Mouse (Mus musculus) limb, embryonic 14.5 days (tissue): ENCODE measurements around the gene Gm10392. TPM values are rescaled to one million over a fixed set of nuclear protein-coding genes. Genes with fewer than 3 reads are reported as not detected.

ENCODE experiments used
- ATAC-seq: fragments of 200-750 bp; cut with Nextera tagmentation; 2 replicates; pipeline ENCODE4 v1.8.0; 2017; ENCODE audit warnings: low read depth, moderate number of reproducible peaks, moderate TSS enrichment; ENCODE audit not compliant: low FRiP score
- DNase-seq: peaks from one replicate; pipeline ENCODE4 v3.0.0-alpha.2; 2015; ENCODE audit warnings: low spot score
- H3K27ac ChIP-seq: fragments of 300-500 bp; sonication (generic); replicated peaks from 2 replicates; pipeline ENCODE4 v1.5.1; 2014; ENCODE audit warnings: low read depth, mild to moderate bottlenecking, low read length, moderate library complexity, mixed read lengths
- H3K27me3 ChIP-seq: fragments of 300-500 bp; sonication (generic); 2 replicates; pipeline ENCODE4 v1.6.1; 2014; ENCODE audit warnings: low read length, mixed read lengths; ENCODE audit not compliant: control insufficient read depth, insufficient read depth
- H3K36me3 ChIP-seq: fragments of 300-500 bp; sonication (generic); 2 replicates; pipeline ENCODE4 v1.6.1; 2014; ENCODE audit warnings: mild to moderate bottlenecking, low read length, moderate library complexity, mixed read lengths; ENCODE audit not compliant: control insufficient read depth, insufficient read depth
- H3K4me1 ChIP-seq: fragments of 300-500 bp; sonication (generic); 2 replicates; pipeline ENCODE4 v1.6.1; 2014; ENCODE audit warnings: antibody characterized with exemption, low read length, mixed read lengths; ENCODE audit not compliant: control insufficient read depth, insufficient read depth
- H3K4me2 ChIP-seq: fragments of 300-500 bp; sonication (generic); replicated peaks from 2 replicates; pipeline ENCODE4 v1.6.1; 2014; ENCODE audit warnings: low read depth, mild to moderate bottlenecking, low read length, moderate library complexity; ENCODE audit not compliant: severe bottlenecking
- H3K4me3 ChIP-seq: fragments of 300-500 bp; sonication (generic); replicated peaks from 2 replicates; pipeline ENCODE4 v1.5.1; 2014; ENCODE audit warnings: low read length
- H3K9ac ChIP-seq: fragments of 300-500 bp; sonication (generic); 2 replicates; pipeline ENCODE4 v1.6.1; 2014; ENCODE audit warnings: mild to moderate bottlenecking, low read depth, low read length, moderate library complexity; ENCODE audit not compliant: severe bottlenecking
- H3K9me3 ChIP-seq: fragments of 300-500 bp; sonication (generic); 2 replicates; pipeline ENCODE4 v1.6.1; 2016; ENCODE audit warnings: low read length; ENCODE audit not compliant: control insufficient read depth
- POLR2A ChIP-seq: fragments of 200-500 bp; IDR thresholded peaks from 2 replicates; pipeline ENCODE4 v1.8.0; 2012; ENCODE audit warnings: inconsistent platforms, mild to moderate bottlenecking, moderate library complexity, borderline replicate concordance; ENCODE audit not compliant: insufficient read depth, insufficient read length; ENCODE audit errors: extremely low read depth
- WGBS: fragments of 180-500 bp; shearing (Covaris S2); extraction: QIAGEN DNeasy Blood & Tissue Kit; methylation state at CpG from one replicate; pipeline ENCODE4 v1.1.7; 2014; 5-methylcytosine and 5-hydroxymethylcytosine counted together
- polyA plus RNA-seq, 2 experiments: library from polyadenylated mRNA; depleted of rRNA in 1 of 2; stranded (reverse) in 1 of 2; unstranded in 1 of 2; fragments of >200 nt; fragmentation: Nextera tagmentation in 1 of 2; extraction: Ambion mirVana in 1 of 2; gene quantifications; 2 replicates each; pipeline versions ENCODE4 v1.2.1 to v1.2.3; 2012 to 2014

Gene Gm10392
- polyA plus RNA-seq, 2 experiments = 0.12 TPM; not detected in 1

- no peak overlapping the region for H3K9ac ChIP-seq
- no peak overlapping the region for H3K4me2 ChIP-seq
- H3K36me3 ChIP-seq = peaks cover 33% of the 10 kb centered on the region
- H3K4me3 ChIP-seq = no peak overlapping the region
- no peak for DNase-seq
- peaks cover 20% of the 10 kb centered on the region for H3K27me3 ChIP-seq
- no peak overlapping the region for H3K27ac ChIP-seq
- no peak for ATAC-seq
- 66% methylated on average over 27 of the region's 29 CpGs for WGBS
- TF ChIP-seq POLR2A = no peak
- H3K4me1 ChIP-seq = no peaks in the 10 kb centered on the region
- no peaks in the 10 kb centered on the region for H3K9me3 ChIP-seq
These were observed 47.6 kb downstream of the Gm10392 start for GRCm38 (mm10) chr11:77471407-77471806.

DNA sequence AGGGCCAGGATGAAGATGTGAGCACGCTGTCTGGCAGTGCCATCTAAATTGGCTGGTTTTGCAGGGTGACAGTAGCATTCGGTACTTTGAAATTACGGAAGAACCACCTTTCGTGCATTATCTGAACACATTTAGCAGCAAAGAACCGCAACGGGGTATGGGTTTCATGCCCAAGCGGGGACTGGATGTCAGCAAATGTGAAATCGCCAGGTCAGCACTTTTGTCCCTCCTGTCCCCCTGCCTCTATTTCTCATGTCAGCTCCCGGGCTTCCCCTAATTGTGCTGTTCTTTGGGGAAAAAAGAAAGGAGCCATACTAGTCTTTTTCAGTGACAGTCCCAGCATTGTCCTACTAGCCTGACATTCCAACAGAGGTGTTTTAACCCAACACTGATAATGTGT, 50.6 kb downstream of the Gm10392 start:
- Histone ChIP-seq H3K9me3 (no peaks in the 10 kb centered on the region), H3K27me3 (peaks cover 36% of the 10 kb centered on the region), H3K9ac (no peak overlapping the region), H3K36me3 (peaks cover 25% of the 10 kb centered on the region), H3K27ac (no peak overlapping the region), H3K4me2 (no peak overlapping the region), H3K4me3 (no peak overlapping the region), H3K4me1 (no peaks in the 10 kb centered on the region)
- DNase-seq = no peak
- 84% methylated on average over 9 of the region's 9 CpGs for WGBS
- no peak for ATAC-seq
- TF ChIP-seq POLR2A = no peak

GRCm38 (mm10) chr11:77467784-77468183, 51.2 kb downstream of the Gm10392 start:
- Histone ChIP-seq H3K4me1 (peaks cover 2% of the 10 kb centered on the region; the same call in 1 of the 2 replicates), H3K36me3 (peaks cover 20% of the 10 kb centered on the region), H3K4me3 (no peak overlapping the region), H3K27me3 (peaks cover 42% of the 10 kb centered on the region), H3K4me2 (no peak overlapping the region), H3K9me3 (no peaks in the 10 kb centered on the region), H3K9ac (no peak overlapping the region), H3K27ac (no peak overlapping the region)
- DNase-seq (no peak), ATAC-seq (no peak)
- 12% methylated on average over 20 of the region's 20 CpGs for WGBS
- TF ChIP-seq POLR2A = no peak

DNA sequence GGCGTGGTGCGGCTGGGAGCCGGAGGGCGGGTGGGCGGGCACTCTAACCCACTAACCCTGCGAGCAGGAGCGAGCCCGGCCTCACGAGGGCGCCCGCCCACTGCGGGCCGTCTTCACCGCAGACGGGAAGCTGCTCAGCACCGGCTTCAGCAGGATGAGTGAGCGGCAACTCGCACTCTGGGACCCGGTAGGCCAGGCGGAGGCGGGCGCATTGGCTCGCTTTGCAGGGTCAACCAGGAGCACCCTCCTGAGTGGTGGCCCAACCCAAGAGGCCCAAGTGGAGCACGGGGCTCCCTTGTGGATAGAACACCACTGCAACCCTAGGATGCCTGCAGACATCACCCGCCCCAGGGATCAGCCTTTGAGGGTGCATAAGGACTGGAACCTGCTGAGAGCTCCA, 51.8 kb downstream of the Gm10392 start:
- Histone ChIP-seq H3K36me3 (peaks cover 13% of the 10 kb centered on the region), H3K9me3 (no peaks in the 10 kb centered on the region), H3K4me3 (peak overlapping the region; percentile 8; the same call in 1 of the 2 replicates), H3K4me2 (no peak overlapping the region), H3K9ac (no peak overlapping the region; the same call in 1 of the 2 replicates), H3K27me3 (peaks cover 48% of the 10 kb centered on the region), H3K27ac (no peak overlapping the region), H3K4me1 (peaks cover 6% of the 10 kb centered on the region; the same call in 1 of the 2 replicates)
- no peak for TF ChIP-seq POLR2A
- no peak for ATAC-seq
- DNase-seq = no peak
- WGBS = 11% methylated on average over 10 of the region's 25 CpGs

Other genes with a start within 250 kb of the Gm10392 start
- 10.3 and 10.5 TPM in 2 replicates for gene Coro6, start 56.8 kb downstream of the Gm10392 start, polyA plus RNA-seq (2012; rRNA removed)
- gene Coro6, start 56.8 kb downstream of the Gm10392 start, polyA plus RNA-seq (2014; fragmentation: Nextera tagmentation; extraction: Ambion mirVana) = 1.5 and 2.3 TPM in 2 replicates
- gene Ankrd13b, start 29.5 kb downstream of the Gm10392 start, polyA plus RNA-seq (2012; rRNA removed) = 98.1 and 133 TPM in 2 replicates
- 13.9 and 15.1 TPM in 2 replicates for gene Ankrd13b, start 29.5 kb downstream of the Gm10392 start, polyA plus RNA-seq (2014; fragmentation: Nextera tagmentation; extraction: Ambion mirVana)
- gene Git1, start 25.6 kb downstream of the Gm10392 start, polyA plus RNA-seq (2012; rRNA removed) = 57.1 and 71.7 TPM in 2 replicates
- gene Git1, start 25.6 kb downstream of the Gm10392 start, polyA plus RNA-seq (2014; fragmentation: Nextera tagmentation; extraction: Ambion mirVana) = 17.3 and 18.2 TPM in 2 replicates
- 0.50 and 0.93 TPM in 2 replicates for gene Abhd15, start 4.1 kb downstream of the Gm10392 start, polyA plus RNA-seq (2012; rRNA removed)
- 1.5 and 1.8 TPM in 2 replicates for gene Abhd15, start 4.1 kb downstream of the Gm10392 start, polyA plus RNA-seq (2014; fragmentation: Nextera tagmentation; extraction: Ambion mirVana)
- gene Trp53i13, start 3.2 kb downstream of the Gm10392 start, polyA plus RNA-seq (2012; rRNA removed) = 51.1 and 77.3 TPM in 2 replicates
- gene Trp53i13, start 3.2 kb downstream of the Gm10392 start, polyA plus RNA-seq (2014; fragmentation: Nextera tagmentation; extraction: Ambion mirVana) = 67.3 and 69.0 TPM in 2 replicates
- gene Taok1, start 88.6 kb upstream of the Gm10392 start, polyA plus RNA-seq (2012; rRNA removed) = 11.8 TPM in 2 replicates
- gene Taok1, start 88.6 kb upstream of the Gm10392 start, polyA plus RNA-seq (2014; fragmentation: Nextera tagmentation; extraction: Ambion mirVana) = 19.2 and 19.3 TPM in 2 replicates
- 19.5 and 21.3 TPM in 2 replicates for gene Nufip2, start 167.0 kb upstream of the Gm10392 start, polyA plus RNA-seq (2012; rRNA removed)
- 5.5 and 5.8 TPM in 2 replicates for gene Nufip2, start 167.0 kb upstream of the Gm10392 start, polyA plus RNA-seq (2014; fragmentation: Nextera tagmentation; extraction: Ambion mirVana)
- gene Cryba1, start 206.1 kb upstream of the Gm10392 start, polyA plus RNA-seq (2012; rRNA removed) = not detected in 2 replicates
- gene Cryba1, start 206.1 kb upstream of the Gm10392 start, polyA plus RNA-seq (2014; fragmentation: Nextera tagmentation; extraction: Ambion mirVana) = not detected in 2 replicates
- gene Myo18a, start 244.0 kb upstream of the Gm10392 start, polyA plus RNA-seq (2012; rRNA removed) = 42.9 and 47.0 TPM in 2 replicates
- gene Myo18a, start 244.0 kb upstream of the Gm10392 start, polyA plus RNA-seq (2014; fragmentation: Nextera tagmentation; extraction: Ambion mirVana) = 43.5 and 45.3 TPM in 2 replicates